Mouse (Mus musculus) large intestine, adult 2 months (tissue): Measurements from ENCODE around the gene Tmem26. TPM values are rescaled to one million over a fixed set of nuclear protein-coding genes. Genes with fewer than 3 reads are reported as not detected.
"Not testable (repeated sequence)": the region's sequence is repeated elsewhere in the genome, so short reads cannot be mapped to it uniquely, and the experiment has no call there.

Experiments used
- DNase-seq: peaks from one replicate; pipeline ENCODE4 v3.0.0-alpha.2; 2012; ENCODE audit warnings: low read depth, low spot score
- WGBS: fragments of 180-500 bp; shearing (Covaris S2); methylation state at CpG from one replicate; pipeline ENCODE4 v1.1.7; 2018; 5-methylcytosine and 5-hydroxymethylcytosine counted together
- polyA plus RNA-seq: library from polyadenylated mRNA; depleted of rRNA; stranded (reverse); fragments of >200 nt; gene quantifications from 2 replicates; pipeline ENCODE4 v1.2.3, GENCODE M21; 2012

Gene Tmem26
- polyA plus RNA-seq, 1 experiment: 0.35 TPM

GRCm38 (mm10) chr10:68738981-68739380, 15.5 kb downstream of the Tmem26 start:
- not testable (repeated sequence) for DNase-seq
- WGBS: 95% methylated on average over 1 of the region's 1 CpGs

GRCm38 (mm10) chr10:68740251-68740650, 16.8 kb downstream of the Tmem26 start:
- no peak for DNase-seq
- 68% methylated on average over 2 of the region's 2 CpGs for WGBS

GRCm38 (mm10) chr10:68750921-68751320, 27.5 kb downstream of the Tmem26 start:
- DNase-seq: no peak
- WGBS: 92% methylated on average over 7 of the region's 7 CpGs

- DNase-seq: no peak
- WGBS: 42% methylated on average over 5 of the region's 5 CpGs
Observed at GRCm38 (mm10) chr10:68759238-68759637, 35.8 kb downstream of the Tmem26 start.

GRCm38 (mm10) chr10:68759789-68760188, 36.3 kb downstream of the Tmem26 start:
- DNase-seq: no peak
- WGBS: 79% methylated on average over 7 of the region's 7 CpGs

- DNase-seq: no peak
- 59% methylated on average over 9 of the region's 9 CpGs for WGBS
Observed at GRCm38 (mm10) chr10:68781067-68781868, 57.8 kb downstream of the Tmem26 start.

GRCm38 (mm10) chr10:68782724-68783123, 59.3 kb downstream of the Tmem26 start:
- DNase-seq: no peak

GRCm38 (mm10) chr10:68783856-68784255, 60.4 kb downstream of the Tmem26 start:
- DNase-seq: no peak
- 93% methylated on average over 2 of the region's 2 CpGs for WGBS

More at GRCm38 (mm10) chr10:68782724-68783123, 59.3 kb downstream of the Tmem26 start:
- 88% methylated on average over 6 of the region's 6 CpGs for WGBS

GRCm38 (mm10) chr10:68784463-68784862, 61.0 kb downstream of the Tmem26 start:
- no peak for DNase-seq
- WGBS: 63% methylated on average over 1 of the region's 1 CpGs

GRCm38 (mm10) chr10:68795466-68795865, 72.0 kb downstream of the Tmem26 start:
- WGBS: 26% methylated on average over 3 of the region's 3 CpGs
- no peak for DNase-seq

GRCm38 (mm10) chr10:68799883-68800282, 76.4 kb downstream of the Tmem26 start:
- DNase-seq: no peak
- WGBS: 80% methylated on average over 7 of the region's 7 CpGs

GRCm38 (mm10) chr10:68800339-68800738, 76.9 kb downstream of the Tmem26 start:
- no peak for DNase-seq
- WGBS: 87% methylated on average over 7 of the region's 7 CpGs

- no peak for DNase-seq
- 74% methylated on average over 1 of the region's 1 CpGs for WGBS
Observed at GRCm38 (mm10) chr10:68806328-68806727, 82.9 kb downstream of the Tmem26 start.

GRCm38 (mm10) chr10:68810958-68811357, 87.5 kb downstream of the Tmem26 start:
- no peak for DNase-seq
- WGBS: 78% methylated on average over 5 of the region's 5 CpGs

GRCm38 (mm10) chr10:68812699-68813098, 89.3 kb downstream of the Tmem26 start:
- DNase-seq: no peak
- 94% methylated on average over 12 of the region's 12 CpGs for WGBS

- DNase-seq: no peak
- 82% methylated on average over 4 of the region's 4 CpGs for WGBS
Observed at GRCm38 (mm10) chr10:68817281-68817680, 93.8 kb downstream of the Tmem26 start.

- 84% methylated on average over 10 of the region's 10 CpGs for WGBS
- DNase-seq: no peak
Observed at GRCm38 (mm10) chr10:68818065-68818759, 94.8 kb downstream of the Tmem26 start.

- no peak for DNase-seq
- 85% methylated on average over 4 of the region's 4 CpGs for WGBS
Observed at GRCm38 (mm10) chr10:68824519-68824918, 101.1 kb downstream of the Tmem26 start.
